Mouse (Mus musculus): Measurements from ENCODE around the gene Anks6. TPM values are rescaled to one million over a fixed set of nuclear protein-coding genes. Genes with fewer than 3 reads are reported as not detected.
A peak's percentile ranks its signal among the peaks of the same experiment; 100 is the strongest.

Anks6 gene
- polyA plus RNA-seq, 1 experiment from 2014 or later, result 4.8 TPM

DNA sequence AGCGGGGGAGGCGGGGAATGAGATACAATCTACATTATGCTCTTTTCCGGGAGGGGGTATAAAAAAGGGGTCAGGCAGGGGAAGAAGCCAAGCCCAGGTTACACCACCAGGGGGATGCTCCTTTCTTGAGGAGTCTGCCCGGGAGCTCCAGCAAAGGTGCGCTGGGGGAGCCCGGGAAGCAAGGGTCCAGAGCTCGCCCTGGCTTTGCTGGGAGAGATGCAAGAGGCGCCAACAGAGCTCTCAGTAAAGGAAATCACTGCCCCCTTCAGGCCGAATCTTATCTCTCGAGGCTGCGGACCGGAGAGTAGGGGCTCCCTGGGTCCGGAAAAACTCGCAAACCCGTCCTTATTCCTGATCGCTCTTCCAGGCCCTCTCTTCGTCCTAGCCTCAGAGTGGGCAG, 67.4 kb downstream of the Anks6 start:
- Histone ChIP-seq H3K4me2 (no peak overlapping the region), H3K4me1 (ENCODE audit: insufficient read depth) (no peaks in the 10 kb centered on the region), H3K4me3 (ENCODE audit: low read depth, low read length) (no peak overlapping the region), H3K27ac (ENCODE audit: low read depth) (no peak overlapping the region), H3K9ac (no peak overlapping the region), H3K27me3 (ENCODE audit: insufficient read depth, low read length) (peaks cover 55% of the 10 kb centered on the region), H3K36me3 (ENCODE audit: insufficient read depth) (no peaks in the 10 kb centered on the region), H3K9me3 (ENCODE audit: low read depth, low read length) (no peaks in the 10 kb centered on the region)
- ATAC-seq (ENCODE audit: insufficient read depth) (peak; percentile 63; the same call in 1 of the 2 replicates), DNase-seq (peak; percentile 80)
- peak; percentile 49 for TF ChIP-seq CTCF (IDR thresholded peaks at IDR 0.05; ENCODE audit: low read depth)
- WGBS, result 2% methylated on average over 17 of the region's 17 CpGs

DNA sequence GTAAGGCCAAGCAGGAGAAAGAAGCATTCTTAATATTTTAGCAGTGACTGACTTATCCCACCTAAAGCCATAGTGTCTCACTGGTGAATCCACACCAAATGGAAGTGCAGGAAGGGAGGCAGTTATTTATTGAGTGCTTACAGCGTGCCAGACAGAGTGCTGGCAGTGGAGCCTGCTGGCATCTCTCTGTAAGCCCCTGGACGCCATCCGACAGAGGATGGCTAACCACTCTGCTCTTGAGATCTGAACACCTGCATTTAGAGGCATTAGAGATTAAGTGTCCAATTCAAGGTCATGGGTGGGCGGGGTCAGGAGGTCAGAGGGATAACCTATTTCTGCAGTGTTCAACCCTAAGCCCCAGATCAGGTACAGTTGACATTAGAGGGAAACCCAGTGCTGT, 68.4 kb downstream of the Anks6 start:
- ATAC-seq (ENCODE audit: insufficient read depth) (no peak), DNase-seq (no peak)
- H3K4me1 ChIP-seq (ENCODE audit: insufficient read depth), result no peaks in the 10 kb centered on the region
- no peaks in the 10 kb centered on the region for H3K36me3 ChIP-seq (ENCODE audit: insufficient read depth)
- no peak overlapping the region for H3K4me2 ChIP-seq
- no peak overlapping the region for H3K9ac ChIP-seq
- no peak overlapping the region for H3K4me3 ChIP-seq (ENCODE audit: low read depth, low read length)
- no peaks in the 10 kb centered on the region for H3K9me3 ChIP-seq (ENCODE audit: low read depth, low read length)
- H3K27me3 ChIP-seq (ENCODE audit: insufficient read depth, low read length), result peaks cover 55% of the 10 kb centered on the region
- WGBS, result 73% methylated on average over 4 of the region's 4 CpGs
- H3K27ac ChIP-seq (ENCODE audit: low read depth), result no peak overlapping the region
- TF ChIP-seq CTCF (IDR thresholded peaks at IDR 0.05; ENCODE audit: low read depth), result no peak

- H3K9ac ChIP-seq, result no peak overlapping the region
- 29% methylated on average over 3 of the region's 3 CpGs for WGBS
- H3K27me3 ChIP-seq (ENCODE audit: insufficient read depth, low read length), result peaks cover 52% of the 10 kb centered on the region
- H3K27ac ChIP-seq (ENCODE audit: low read depth), result no peak overlapping the region
- no peaks in the 10 kb centered on the region for H3K9me3 ChIP-seq (ENCODE audit: low read depth, low read length)
- H3K4me1 ChIP-seq (ENCODE audit: insufficient read depth), result no peaks in the 10 kb centered on the region
- H3K4me3 ChIP-seq (ENCODE audit: low read depth, low read length), result no peak overlapping the region
- ATAC-seq (ENCODE audit: insufficient read depth) (no peak), DNase-seq (no peak)
- no peak for TF ChIP-seq CTCF (IDR thresholded peaks at IDR 0.05; ENCODE audit: low read depth)
- no peaks in the 10 kb centered on the region for H3K36me3 ChIP-seq (ENCODE audit: insufficient read depth)
- no peak overlapping the region for H3K4me2 ChIP-seq
Measured at GRCm38 (mm10) chr4:46988257-46988656, 69.0 kb downstream of the Anks6 start.

- Histone ChIP-seq H3K27ac (ENCODE audit: low read depth) (no peak overlapping the region), H3K9ac (no peak overlapping the region), H3K36me3 (ENCODE audit: insufficient read depth) (no peaks in the 10 kb centered on the region), H3K4me3 (ENCODE audit: low read depth, low read length) (no peak overlapping the region), H3K4me1 (ENCODE audit: insufficient read depth) (no peaks in the 10 kb centered on the region), H3K4me2 (no peak overlapping the region), H3K9me3 (ENCODE audit: low read depth, low read length) (no peaks in the 10 kb centered on the region), H3K27me3 (ENCODE audit: insufficient read depth, low read length) (peaks cover 47% of the 10 kb centered on the region)
- TF ChIP-seq CTCF (IDR thresholded peaks at IDR 0.05; ENCODE audit: low read depth), result no peak
- no peak for DNase-seq
- no peak for ATAC-seq (ENCODE audit: insufficient read depth)
- 87% methylated on average over 6 of the region's 6 CpGs for WGBS
Measured at GRCm38 (mm10) chr4:46987809-46988208, 69.4 kb downstream of the Anks6 start.

DNA sequence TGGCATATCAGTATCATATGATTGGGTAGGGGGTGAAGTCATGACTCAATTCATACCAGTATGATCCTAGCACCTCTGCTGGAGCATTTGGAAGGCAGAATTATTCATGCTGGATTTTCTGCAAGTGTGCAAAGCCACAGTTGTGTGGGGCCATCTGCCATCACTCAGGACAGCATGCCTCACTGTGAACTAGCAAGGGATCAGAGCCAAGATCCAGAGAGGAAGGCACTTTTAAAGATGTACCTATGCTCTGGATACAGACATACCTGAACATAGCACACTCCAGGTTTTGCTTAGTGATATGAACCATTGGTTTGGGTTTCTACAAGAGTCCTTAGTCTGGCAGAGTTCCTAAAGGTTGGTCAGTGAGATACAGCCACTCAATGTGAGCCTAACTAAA, 71.2 kb downstream of the Anks6 start:
- peaks cover 30% of the 10 kb centered on the region for H3K27me3 ChIP-seq (ENCODE audit: insufficient read depth, low read length)
- H3K27ac ChIP-seq (ENCODE audit: low read depth), result no peak overlapping the region
- ATAC-seq (ENCODE audit: insufficient read depth), result no peak
- H3K4me3 ChIP-seq (ENCODE audit: low read depth, low read length), result no peak overlapping the region
- no peaks in the 10 kb centered on the region for H3K4me1 ChIP-seq (ENCODE audit: insufficient read depth)
- H3K36me3 ChIP-seq (ENCODE audit: insufficient read depth), result no peaks in the 10 kb centered on the region
- no peaks in the 10 kb centered on the region for H3K9me3 ChIP-seq (ENCODE audit: low read depth, low read length)
- no peak overlapping the region for H3K4me2 ChIP-seq
- DNase-seq, result no peak
- TF ChIP-seq CTCF (IDR thresholded peaks at IDR 0.05; ENCODE audit: low read depth), result no peak
- H3K9ac ChIP-seq, result no peak overlapping the region

DNA sequence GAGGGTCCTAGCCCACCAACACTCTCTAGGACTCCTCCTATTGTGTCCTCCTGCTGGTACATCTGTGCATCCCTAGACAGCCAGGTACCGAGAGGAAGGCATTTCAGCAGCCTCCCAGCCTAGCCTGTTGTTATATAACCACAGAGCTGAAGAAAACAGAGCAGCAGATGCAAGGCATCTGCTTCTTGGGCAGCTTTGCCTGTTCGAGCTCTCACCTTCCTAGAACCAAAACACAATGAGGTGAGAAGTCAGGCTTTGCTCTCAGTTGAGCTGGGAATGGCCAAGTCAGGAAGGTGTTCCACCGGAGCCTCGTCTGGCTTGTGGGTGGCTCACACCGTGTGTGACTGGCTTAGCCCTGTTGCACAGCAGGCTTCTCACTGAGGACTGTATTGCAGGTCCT, 74.3 kb downstream of the Anks6 start:
- no peak for ATAC-seq (ENCODE audit: insufficient read depth)
- no peaks in the 10 kb centered on the region for H3K36me3 ChIP-seq (ENCODE audit: insufficient read depth)
- no peak overlapping the region for H3K4me2 ChIP-seq
- H3K9me3 ChIP-seq (ENCODE audit: low read depth, low read length), result no peaks in the 10 kb centered on the region
- WGBS, result 53% methylated on average over 5 of the region's 5 CpGs
- TF ChIP-seq CTCF (IDR thresholded peaks at IDR 0.05; ENCODE audit: low read depth), result no peak
- 0 out of 2 replicates have a peak, but pooled peaks cover 1% of the 10 kb centered on the region for H3K27me3 ChIP-seq (ENCODE audit: insufficient read depth, low read length)
- H3K4me3 ChIP-seq (ENCODE audit: low read depth, low read length), result no peak overlapping the region
- no peak overlapping the region for H3K9ac ChIP-seq
- no peak for DNase-seq
- no peaks in the 10 kb centered on the region for H3K4me1 ChIP-seq (ENCODE audit: insufficient read depth)
- no peak overlapping the region for H3K27ac ChIP-seq (ENCODE audit: low read depth)

DNA sequence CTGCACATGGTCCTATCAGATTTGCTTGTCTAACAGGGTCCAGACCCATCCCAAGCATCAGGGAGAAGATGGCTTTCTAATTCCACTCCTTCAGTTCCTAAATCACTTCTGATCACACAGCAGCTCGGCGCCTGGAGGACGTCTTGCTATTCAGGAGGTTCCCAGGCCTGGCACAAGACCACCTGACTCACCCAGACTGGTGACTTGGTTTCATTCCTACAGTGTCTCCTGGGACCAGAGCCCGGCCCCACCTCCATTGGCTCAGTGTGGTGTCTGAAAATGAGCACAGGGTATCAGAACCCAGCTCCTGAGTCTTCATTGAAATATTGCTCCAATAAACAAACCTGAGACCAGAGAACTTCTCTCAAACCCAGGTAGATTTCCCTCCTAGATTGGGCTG, 75.1 kb downstream of the Anks6 start:
- no peak overlapping the region for H3K4me3 ChIP-seq (ENCODE audit: low read depth, low read length)
- H3K27ac ChIP-seq (ENCODE audit: low read depth), result no peak overlapping the region
- no peak overlapping the region for H3K4me2 ChIP-seq
- no peaks in the 10 kb centered on the region for H3K9me3 ChIP-seq (ENCODE audit: low read depth, low read length)
- no peak overlapping the region for H3K9ac ChIP-seq
- no peaks in the 10 kb centered on the region for H3K27me3 ChIP-seq (ENCODE audit: insufficient read depth, low read length)
- no peak for DNase-seq
- ATAC-seq (ENCODE audit: insufficient read depth), result no peak
- WGBS, result 85% methylated on average over 4 of the region's 4 CpGs
- no peak for TF ChIP-seq CTCF (IDR thresholded peaks at IDR 0.05; ENCODE audit: low read depth)
- H3K4me1 ChIP-seq (ENCODE audit: insufficient read depth), result no peaks in the 10 kb centered on the region
- H3K36me3 ChIP-seq (ENCODE audit: insufficient read depth), result no peaks in the 10 kb centered on the region

DNA sequence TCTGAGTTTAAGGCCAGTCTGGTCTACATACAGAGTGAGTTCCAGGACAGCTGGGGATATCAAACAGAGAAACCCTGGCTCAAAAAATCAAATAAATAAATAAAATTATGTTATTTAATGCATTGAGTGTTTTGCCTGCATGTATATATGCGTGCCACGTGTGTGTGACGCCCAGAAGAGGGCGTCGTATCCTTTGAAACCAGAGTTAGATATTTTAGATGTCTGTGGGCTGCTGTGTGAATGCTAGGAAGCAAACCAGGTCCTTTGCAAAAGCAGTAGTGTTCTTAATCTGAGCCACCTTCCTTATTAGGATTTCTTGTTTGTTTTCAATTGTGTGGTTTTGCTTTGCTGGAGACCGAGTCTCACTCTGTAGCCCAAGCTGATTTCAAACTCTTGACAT, 78.9 kb downstream of the Anks6 start:
- DNase-seq, result no peak
- no peak for TF ChIP-seq CTCF (IDR thresholded peaks at IDR 0.05; ENCODE audit: low read depth)
- Histone ChIP-seq H3K4me3 (ENCODE audit: low read depth, low read length) (no peak overlapping the region), H3K27ac (ENCODE audit: low read depth) (no peak overlapping the region), H3K9ac (no peak overlapping the region), H3K27me3 (ENCODE audit: insufficient read depth, low read length) (no peaks in the 10 kb centered on the region), H3K4me2 (no peak overlapping the region), H3K4me1 (ENCODE audit: insufficient read depth) (no peaks in the 10 kb centered on the region), H3K36me3 (ENCODE audit: insufficient read depth) (no peaks in the 10 kb centered on the region), H3K9me3 (ENCODE audit: low read depth, low read length) (no peaks in the 10 kb centered on the region)
- WGBS, result 73% methylated on average over 6 of the region's 6 CpGs
- no peak for ATAC-seq (ENCODE audit: insufficient read depth)
